Mouse (Mus musculus) intestine, postnatal 0 days (tissue): ENCODE results near the gene Ptprn. TPM values are rescaled to one million over a fixed set of nuclear protein-coding genes. Genes with fewer than 3 reads are reported as not detected.

Experiments used
- ATAC-seq: fragments of 200-750 bp; cut with Nextera tagmentation; 2 replicates; pipeline ENCODE4 v1.8.0; 2017; ENCODE audit warnings: mild to moderate bottlenecking, moderate TSS enrichment, moderate library complexity
- H3K27ac ChIP-seq: fragments of 300-500 bp; sonication (generic); 2 replicates; pipeline ENCODE4 v1.5.1; 2014; ENCODE audit warnings: mild to moderate bottlenecking, low read depth, low read length, moderate library complexity
- H3K27me3 ChIP-seq: fragments of 300-500 bp; sonication (generic); replicated peaks from 2 replicates; pipeline ENCODE4 v1.6.1; 2014; ENCODE audit warnings: low read length, mixed read lengths; ENCODE audit not compliant: control insufficient read depth, insufficient read depth
- H3K36me3 ChIP-seq: fragments of 300-500 bp; sonication (generic); 2 replicates; pipeline ENCODE4 v1.6.1; 2014; ENCODE audit warnings: mild to moderate bottlenecking, moderate library complexity; ENCODE audit not compliant: control insufficient read depth, insufficient read depth
- H3K4me1 ChIP-seq: fragments of 300-500 bp; sonication (generic); replicated peaks from 2 replicates; pipeline ENCODE4 v1.6.1; 2014; ENCODE audit warnings: antibody characterized with exemption, low read length, mixed read lengths; ENCODE audit not compliant: control insufficient read depth, insufficient read depth
- H3K4me2 ChIP-seq: fragments of 300-500 bp; sonication (generic); replicated peaks from 2 replicates; pipeline ENCODE4 v1.6.1; 2014; ENCODE audit warnings: low read depth, mild to moderate bottlenecking, moderate library complexity
- H3K4me3 ChIP-seq: fragments of 300-500 bp; sonication (generic); 2 replicates; pipeline ENCODE4 v1.5.1; 2014; ENCODE audit warnings: low read depth, low read length
- H3K9ac ChIP-seq: fragments of 300-500 bp; sonication (generic); 2 replicates; pipeline ENCODE4 v1.6.1; 2014; ENCODE audit warnings: mild to moderate bottlenecking, low read depth, low read length
- H3K9me3 ChIP-seq: fragments of 300-500 bp; sonication (generic); 2 replicates; pipeline ENCODE4 v1.6.1; 2016; ENCODE audit warnings: mixed run types; ENCODE audit not compliant: control insufficient read depth
- CTCF ChIP-seq: sonication (generic); IDR thresholded peaks from 2 replicates; pipeline ENCODE4 v1.5.1; 2016; ENCODE audit warnings: low read depth, mild to moderate bottlenecking, control low read depth, antibody characterized with exemption, moderate library complexity
- WGBS: fragments of 180-500 bp; shearing (Covaris S2); extraction: QIAGEN DNeasy Blood & Tissue Kit; methylation state at CpG from one replicate; pipeline ENCODE4 v1.1.7; 2014; 5-methylcytosine and 5-hydroxymethylcytosine counted together
- polyA plus RNA-seq: library from polyadenylated mRNA; unstranded; fragments of >200 nt; fragmentation: Nextera tagmentation; extraction: Ambion mirVana; gene quantifications from 2 replicates; pipeline ENCODE4 v1.2.1, GENCODE M21; 2015

Gene Ptprn
- polyA plus RNA-seq, 1 experiment from 2014 or later = 3.0 TPM

- Histone ChIP-seq H3K9me3 (no peaks in the 10 kb centered on the region), H3K27me3 (no peaks in the 10 kb centered on the region), H3K36me3 (no peaks in the 10 kb centered on the region), H3K27ac (no peak overlapping the region; the same call in 1 of the 2 replicates), H3K9ac (no peak overlapping the region), H3K4me3 (no peak overlapping the region), H3K4me1 (no peaks in the 10 kb centered on the region), H3K4me2 (no peak overlapping the region)
- peak; percentile 94 for TF ChIP-seq CTCF
- WGBS = 60% methylated on average over 16 of the region's 16 CpGs
- no peak for ATAC-seq
Measured at GRCm38 (mm10) chr1:75253849-75254624, 10.3 kb downstream of the Ptprn start.

GRCm38 (mm10) chr1:75253029-75253428 lies 11.3 kb downstream of the Ptprn start:
- Histone ChIP-seq H3K27ac (no peak overlapping the region), H3K9me3 (no peaks in the 10 kb centered on the region), H3K4me1 (no peaks in the 10 kb centered on the region), H3K4me2 (no peak overlapping the region), H3K27me3 (no peaks in the 10 kb centered on the region), H3K9ac (no peak overlapping the region), H3K36me3 (no peaks in the 10 kb centered on the region), H3K4me3 (no peak overlapping the region)
- 80% methylated on average over 16 of the region's 16 CpGs for WGBS
- ATAC-seq = no peak
- TF ChIP-seq CTCF = peak; percentile 32

GRCm38 (mm10) chr1:75252308-75252707 lies 12.0 kb downstream of the Ptprn start:
- 74% methylated on average over 13 of the region's 13 CpGs for WGBS
- no peak for ATAC-seq
- Histone ChIP-seq H3K4me2 (no peak overlapping the region), H3K36me3 (no peaks in the 10 kb centered on the region), H3K9ac (no peak overlapping the region), H3K4me3 (no peak overlapping the region), H3K4me1 (no peaks in the 10 kb centered on the region), H3K9me3 (no peaks in the 10 kb centered on the region), H3K27ac (no peak overlapping the region), H3K27me3 (no peaks in the 10 kb centered on the region)
- no peak for TF ChIP-seq CTCF

- 3% methylated on average over 21 of the region's 22 CpGs for WGBS
- Histone ChIP-seq H3K27ac (peak overlapping the region; percentile 41; the same call in 1 of the 2 replicates), H3K4me1 (no peaks in the 10 kb centered on the region), H3K4me3 (peak overlapping the region; percentile 24; the same call in 1 of the 2 replicates), H3K4me2 (peak overlapping the region; percentile 62), H3K9me3 (no peaks in the 10 kb centered on the region), H3K9ac (no peak overlapping the region), H3K27me3 (no peaks in the 10 kb centered on the region), H3K36me3 (no peaks in the 10 kb centered on the region)
- peak; percentile 84 for ATAC-seq
- peak; percentile 96 for TF ChIP-seq CTCF
Measured at GRCm38 (mm10) chr1:75251112-75251970, 13.0 kb downstream of the Ptprn start.

- no peak for ATAC-seq
Measured at GRCm38 (mm10) chr1:75250498-75250897, 13.8 kb downstream of the Ptprn start.

More at GRCm38 (mm10) chr1:75250498-75250897, 13.8 kb downstream of the Ptprn start:
- Histone ChIP-seq H3K36me3 (0 out of 2 replicates have a peak, but pooled peaks cover under 1% of the 10 kb centered on the region), H3K27ac (no peak overlapping the region), H3K9me3 (no peaks in the 10 kb centered on the region), H3K4me3 (no peak overlapping the region), H3K9ac (no peak overlapping the region), H3K4me2 (no peak overlapping the region), H3K27me3 (no peaks in the 10 kb centered on the region), H3K4me1 (no peaks in the 10 kb centered on the region)
- no peak for TF ChIP-seq CTCF
- WGBS = 85% methylated on average over 3 of the region's 3 CpGs
